Mouse (Mus musculus) heart, postnatal 0 days (tissue): Measurements from ENCODE around the gene Mrpl53. TPM values are rescaled to one million over a fixed set of nuclear protein-coding genes. Genes with fewer than 3 reads are reported as not detected.

ENCODE experiments used
- ATAC-seq: fragments of 200-750 bp; cut with Nextera tagmentation; 2 replicates; pipeline ENCODE4 v1.8.0; 2017; ENCODE audit warnings: low read depth, moderate number of reproducible peaks, moderate library complexity; ENCODE audit not compliant: insufficient read depth
- DNase-seq: peaks from one replicate; pipeline ENCODE4 v3.0.0-alpha.2; 2016; ENCODE audit warnings: low spot score
- H3K27ac ChIP-seq: fragments of 300-500 bp; sonication (generic); 2 replicates; pipeline ENCODE4 v1.5.1; 2014; ENCODE audit warnings: low read depth, mild to moderate bottlenecking
- H3K27me3 ChIP-seq: fragments of 300-500 bp; sonication (generic); 2 replicates; pipeline ENCODE4 v1.6.1; 2014; ENCODE audit warnings: low read length, mixed read lengths; ENCODE audit not compliant: control insufficient read depth, insufficient read depth
- H3K36me3 ChIP-seq: fragments of 300-500 bp; sonication (generic); replicated peaks from 2 replicates; pipeline ENCODE4 v1.6.1; 2014; ENCODE audit warnings: low read length, mixed read lengths; ENCODE audit not compliant: control insufficient read depth, insufficient read depth
- H3K4me1 ChIP-seq: fragments of 300-500 bp; sonication (generic); 2 replicates; pipeline ENCODE4 v1.6.1; 2014; ENCODE audit warnings: antibody characterized with exemption; ENCODE audit not compliant: control insufficient read depth, insufficient read depth
- H3K4me2 ChIP-seq: fragments of 300-500 bp; sonication (generic); 2 replicates; pipeline ENCODE4 v1.6.1; 2014; ENCODE audit warnings: low read depth, mild to moderate bottlenecking, low read length, moderate library complexity
- H3K4me3 ChIP-seq: fragments of 300-500 bp; sonication (generic); 2 replicates; pipeline ENCODE4 v1.5.1; 2014; ENCODE audit warnings: low read depth, low read length
- H3K9ac ChIP-seq: fragments of 300-500 bp; sonication (generic); replicated peaks from 2 replicates; pipeline ENCODE4 v1.6.1; 2014; ENCODE audit warnings: low read depth, low read length, mixed read lengths
- H3K9me3 ChIP-seq: fragments of 300-500 bp; sonication (generic); replicated peaks from 2 replicates; pipeline ENCODE4 v1.6.1; 2016; ENCODE audit warnings: low read length; ENCODE audit not compliant: control insufficient read depth
- CTCF ChIP-seq: IDR thresholded peaks from 2 replicates; pipeline ENCODE4 v1.5.1; 2016; ENCODE audit warnings: antibody characterized with exemption, control low read depth, low read depth
- EP300 ChIP-seq: IDR thresholded peaks from 2 replicates; pipeline ENCODE4 v1.6.1; 2016; ENCODE audit warnings: antibody characterized with exemption, low read depth
- WGBS: fragments of 180-500 bp; shearing (Covaris S2); extraction: QIAGEN DNeasy Blood & Tissue Kit; methylation state at CpG from one replicate; pipeline ENCODE4 v1.1.7; 2014; 5-methylcytosine and 5-hydroxymethylcytosine counted together
- polyA plus RNA-seq: library from polyadenylated mRNA; unstranded; fragments of >200 nt; fragmentation: Nextera tagmentation; extraction: Ambion mirVana; gene quantifications from 2 replicates; pipeline ENCODE4 v1.2.1, GENCODE M21; 2015
- total RNA-seq: library from RNA; depleted of rRNA; stranded (reverse); fragments of >200 nt; gene quantifications from 2 replicates; pipeline ENCODE4 v1.2.3, GENCODE M21; 2014; ENCODE audit warnings: low replicate concordance

Mrpl53 gene
- total and polyA plus RNA-seq, 2 experiments from 2014 or later = 156 to 242 TPM

DNA sequence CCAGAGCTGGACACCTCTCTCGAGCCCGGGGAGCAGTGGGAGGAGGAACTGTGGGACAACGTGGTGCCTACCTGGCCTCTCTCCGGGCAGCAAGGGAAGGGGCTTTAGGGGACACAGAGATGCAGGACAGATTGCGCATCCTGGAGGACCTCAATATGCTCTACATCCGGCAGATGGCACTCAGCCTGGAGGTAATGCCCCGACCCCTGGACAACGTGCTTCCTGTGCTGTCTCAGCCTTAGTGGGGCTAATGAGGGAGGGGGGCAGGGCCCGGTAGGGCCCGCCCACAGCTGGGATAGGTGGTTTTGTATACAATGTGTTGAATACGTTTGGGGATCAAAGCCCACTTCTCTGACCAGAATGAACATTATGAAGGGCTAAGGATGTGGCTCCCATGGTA lies 29.2 kb downstream of the Mrpl53 start:
- Histone ChIP-seq H3K9ac (peak overlapping the region; percentile 83), H3K4me3 (peak overlapping the region; percentile 57), H3K9me3 (no peaks in the 10 kb centered on the region), H3K4me1 (peaks cover 38% of the 10 kb centered on the region), H3K36me3 (no peaks in the 10 kb centered on the region), H3K27ac (peak overlapping the region; percentile 99), H3K4me2 (peak overlapping the region; percentile 73), H3K27me3 (no peaks in the 10 kb centered on the region)
- TF ChIP-seq CTCF (no peak; the same call in 1 of the 2 replicates), EP300 (no peak)
- DNase-seq = no peak
- 0 out of 2 replicates have a peak, but pooled peaks have one; percentile 12 for ATAC-seq
- WGBS = 4% methylated on average over 11 of the region's 11 CpGs

DNA sequence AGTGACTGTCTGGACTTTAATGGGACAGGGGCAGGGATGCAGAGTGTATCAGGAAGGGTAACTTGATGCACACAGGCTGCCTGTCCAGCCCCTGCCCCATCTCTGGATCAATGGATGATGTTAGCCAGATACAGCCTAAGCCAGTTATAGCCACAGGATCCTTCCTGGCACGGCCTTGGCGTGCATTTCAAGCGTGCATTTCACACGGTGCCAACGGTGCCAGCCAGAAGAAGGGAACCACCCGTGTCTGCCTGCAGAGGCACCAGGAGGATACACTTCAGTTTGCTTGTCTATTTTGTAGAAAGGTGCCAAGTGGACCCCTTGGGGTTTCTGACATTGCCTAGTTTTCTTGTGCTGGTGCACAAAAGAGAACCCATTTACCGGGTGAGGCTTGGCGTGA lies 31.2 kb downstream of the Mrpl53 start:
- Histone ChIP-seq H3K27ac (no peak overlapping the region), H3K9me3 (no peaks in the 10 kb centered on the region), H3K4me3 (no peak overlapping the region), H3K4me2 (no peak overlapping the region), H3K27me3 (no peaks in the 10 kb centered on the region), H3K4me1 (peaks cover 38% of the 10 kb centered on the region), H3K9ac (no peak overlapping the region), H3K36me3 (no peaks in the 10 kb centered on the region)
- ATAC-seq (no peak), DNase-seq (no peak)
- TF ChIP-seq EP300 = no peak
- no peak for TF ChIP-seq CTCF
- WGBS = 93% methylated on average over 8 of the region's 8 CpGs

DNA sequence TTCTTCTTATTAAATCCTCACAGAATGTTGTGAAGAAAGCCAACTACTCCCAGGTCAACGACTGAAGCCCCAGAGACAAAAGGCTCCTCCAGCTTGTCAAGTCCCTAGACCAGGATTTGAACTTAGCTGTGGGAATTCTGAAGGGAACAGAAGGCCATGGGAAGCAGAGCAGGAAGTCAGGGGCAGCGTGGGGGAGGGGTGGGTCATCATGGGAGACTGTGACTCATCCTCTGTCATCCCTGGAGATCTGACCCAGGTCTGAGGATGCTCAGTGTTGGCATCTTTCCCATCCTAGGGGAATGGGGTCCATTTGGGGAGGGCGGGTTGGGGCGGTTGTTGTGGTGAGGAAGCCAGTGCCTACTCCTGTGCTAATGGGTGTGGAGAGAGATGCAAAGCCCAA lies 32.8 kb downstream of the Mrpl53 start:
- Histone ChIP-seq H3K27me3 (no peaks in the 10 kb centered on the region), H3K36me3 (no peaks in the 10 kb centered on the region), H3K9ac (peak overlapping the region; percentile 32; the same call in 1 of the 2 replicates), H3K4me2 (peak overlapping the region; percentile 61), H3K4me3 (no peak overlapping the region; the same call in 1 of the 2 replicates), H3K9me3 (no peaks in the 10 kb centered on the region), H3K27ac (peak overlapping the region; percentile 49; the same call in 1 of the 2 replicates), H3K4me1 (peaks cover 28% of the 10 kb centered on the region)
- DNase-seq (no peak), ATAC-seq (no peak)
- TF ChIP-seq EP300 = no peak
- TF ChIP-seq CTCF = no peak
- WGBS = 34% methylated on average over 4 of the region's 4 CpGs

DNA sequence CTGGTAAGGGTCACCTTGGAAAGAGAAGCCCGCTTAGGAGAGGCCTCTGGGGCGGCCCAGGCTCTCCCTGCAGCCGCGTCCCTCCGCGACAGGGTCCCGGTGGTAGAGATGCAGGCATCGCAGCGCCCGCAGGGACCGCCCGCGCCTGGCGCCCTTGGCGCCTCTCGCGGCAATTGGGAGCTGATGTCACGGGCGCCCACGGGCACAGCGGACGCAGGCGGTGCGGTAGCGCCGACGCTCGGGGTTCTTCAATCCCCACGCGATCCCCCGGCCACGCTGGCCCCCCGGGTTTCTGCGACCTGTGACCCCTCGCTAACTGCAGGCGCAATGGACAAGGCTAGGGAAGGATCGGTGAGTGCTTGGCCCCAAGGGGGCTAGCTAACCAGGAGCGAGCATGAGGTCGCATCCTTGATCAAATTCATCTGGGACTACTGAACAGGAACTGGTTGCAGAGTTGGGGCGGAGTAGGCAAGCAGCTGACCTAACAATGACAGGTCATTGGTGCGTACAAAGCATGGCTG lies 33.4 kb downstream of the Mrpl53 start:
- WGBS = 8% methylated on average over 41 of the region's 41 CpGs
- H3K4me3 ChIP-seq = peak overlapping the region; percentile 35
- no peaks in the 10 kb centered on the region for H3K9me3 ChIP-seq
- H3K27me3 ChIP-seq = no peaks in the 10 kb centered on the region
- DNase-seq (no peak), ATAC-seq (peak; percentile 39; the same call in 1 of the 2 replicates)
- peaks cover 4% of the 10 kb centered on the region; the same call in 1 of the 2 replicates for H3K36me3 ChIP-seq
- H3K9ac ChIP-seq = peak overlapping the region; percentile 32
- H3K4me1 ChIP-seq = peaks cover 28% of the 10 kb centered on the region
- H3K27ac ChIP-seq = peak overlapping the region; percentile 49
- TF ChIP-seq EP300 = no peak
- no peak for TF ChIP-seq CTCF
- H3K4me2 ChIP-seq = peak overlapping the region; percentile 61

DNA sequence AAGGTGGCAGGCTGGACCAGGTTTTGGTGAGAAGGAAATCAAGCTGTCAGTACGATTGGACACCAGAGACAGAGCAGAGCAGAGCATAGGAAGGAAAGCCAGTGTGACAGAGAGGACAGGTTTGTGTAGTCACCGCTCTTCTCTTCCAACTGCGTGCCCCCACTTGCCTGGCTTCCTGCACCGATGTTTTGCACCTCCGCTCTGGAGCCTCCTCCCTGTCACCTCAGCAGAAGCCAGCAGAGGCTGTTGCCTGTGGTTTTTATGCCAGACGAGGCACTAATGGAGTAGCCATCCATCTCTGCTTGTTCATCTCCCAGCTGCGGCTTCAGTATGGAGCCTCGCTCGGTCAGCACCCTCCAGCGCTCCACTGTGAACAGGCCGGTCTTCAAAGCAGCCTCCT lies 34.0 kb downstream of the Mrpl53 start:
- no peak for DNase-seq
- H3K36me3 ChIP-seq = peaks cover 8% of the 10 kb centered on the region
- H3K4me1 ChIP-seq = peaks cover 27% of the 10 kb centered on the region
- ATAC-seq = no peak
- no peak overlapping the region for H3K27ac ChIP-seq
- 56% methylated on average over 11 of the region's 11 CpGs for WGBS
- H3K9ac ChIP-seq = no peak overlapping the region
- peak overlapping the region; percentile 61 for H3K4me2 ChIP-seq
- peak overlapping the region; percentile 35; the same call in 1 of the 2 replicates for H3K4me3 ChIP-seq
- H3K27me3 ChIP-seq = no peaks in the 10 kb centered on the region
- TF ChIP-seq CTCF (no peak), EP300 (no peak)
- H3K9me3 ChIP-seq = no peaks in the 10 kb centered on the region

DNA sequence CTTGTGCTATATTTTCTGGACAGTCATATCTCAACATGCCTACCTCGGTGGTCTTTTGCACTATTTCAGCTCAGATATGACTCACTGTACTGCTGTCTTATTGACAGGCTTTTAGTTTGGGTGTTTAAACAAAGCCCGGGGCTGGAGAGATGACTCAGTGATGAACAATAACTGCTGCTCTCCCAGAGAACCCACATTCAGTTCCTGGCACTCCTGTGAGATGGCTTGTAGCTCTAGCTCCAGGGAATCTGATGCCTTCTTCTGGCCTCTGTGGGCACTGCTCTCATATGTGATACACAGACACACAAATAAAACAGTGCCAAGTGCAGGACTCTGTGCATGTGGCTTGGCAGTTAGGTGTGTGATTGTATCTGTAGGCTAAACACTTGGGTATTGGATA lies 36.4 kb downstream of the Mrpl53 start:
- H3K36me3 ChIP-seq = peaks cover 26% of the 10 kb centered on the region
- H3K4me2 ChIP-seq = no peak overlapping the region
- ATAC-seq (no peak), DNase-seq (no peak)
- H3K9me3 ChIP-seq = no peaks in the 10 kb centered on the region
- H3K4me1 ChIP-seq = peaks cover 18% of the 10 kb centered on the region; the same call in 1 of the 2 replicates
- no peak for TF ChIP-seq EP300
- TF ChIP-seq CTCF = no peak
- H3K4me3 ChIP-seq = no peak overlapping the region
- no peak overlapping the region for H3K9ac ChIP-seq
- H3K27me3 ChIP-seq = no peaks in the 10 kb centered on the region
- 69% methylated on average over 2 of the region's 2 CpGs for WGBS
- no peak overlapping the region for H3K27ac ChIP-seq
